Mouse (Mus musculus) CD8-positive naive resting alpha-beta T cell, adult 57 days (primary cell): ENCODE data around the gene Nox1. TPM values are rescaled to one million over a fixed set of nuclear protein-coding genes. Genes with fewer than 3 reads are reported as not detected.

Experiments used
- total RNA-seq: library from RNA; stranded (reverse); gene quantifications from one replicate; pipeline ENCODE4 v1.2.4, GENCODE M21; 2023

The Nox1 gene
- 0.49 TPM for total RNA-seq

GRCm38 (mm10) chrX:134221856-134222255 lies at the start of gene Nox1:
Gene Nox1, minus strand, starts transcription at chrX:134221956.

GRCm38 (mm10) chrX:134187201-134187600 lies 34.6 kb downstream of the Nox1 start, which contains the start of gene Arl13a:
Gene Arl13a, plus strand, starts transcription at chrX:134187501.

GRCm38 (mm10) chrX:134162043-134162720 lies 59.6 kb downstream of the Nox1 start, which contains the start of gene Xkrx:
Gene Xkrx, minus strand, starts transcription at chrX:134162076.

GRCm38 (mm10) chrX:134058987-134059712 lies 162.6 kb downstream of the Nox1 start, which contains the start of gene Cstf2:
Gene Cstf2, plus strand, starts transcription at chrX:134059187.

Other genes with a start within 250 kb of the Nox1 start
- not detected for gene Sytl4, start 240.1 kb downstream of the Nox1 start, total RNA-seq
- 48.0 TPM for gene Cstf2, start 162.8 kb downstream of the Nox1 start, total RNA-seq
- 23.7 TPM for gene Xkrx, start 59.9 kb downstream of the Nox1 start, total RNA-seq
- not detected for gene Arl13a, start 34.5 kb downstream of the Nox1 start, total RNA-seq
- 22.4 TPM for gene Trmt2b, start 55.0 kb upstream of the Nox1 start, total RNA-seq
- not detected for gene Tmem35a, start 73.3 kb upstream of the Nox1 start, total RNA-seq
- gene Cenpi, start 86.1 kb upstream of the Nox1 start, total RNA-seq: 2.8 TPM
- not detected for gene Drp2, start 182.6 kb upstream of the Nox1 start, total RNA-seq